Comparison of ENCODE assay signal across 10 mouse cellular contexts in the genomic region with DNA sequence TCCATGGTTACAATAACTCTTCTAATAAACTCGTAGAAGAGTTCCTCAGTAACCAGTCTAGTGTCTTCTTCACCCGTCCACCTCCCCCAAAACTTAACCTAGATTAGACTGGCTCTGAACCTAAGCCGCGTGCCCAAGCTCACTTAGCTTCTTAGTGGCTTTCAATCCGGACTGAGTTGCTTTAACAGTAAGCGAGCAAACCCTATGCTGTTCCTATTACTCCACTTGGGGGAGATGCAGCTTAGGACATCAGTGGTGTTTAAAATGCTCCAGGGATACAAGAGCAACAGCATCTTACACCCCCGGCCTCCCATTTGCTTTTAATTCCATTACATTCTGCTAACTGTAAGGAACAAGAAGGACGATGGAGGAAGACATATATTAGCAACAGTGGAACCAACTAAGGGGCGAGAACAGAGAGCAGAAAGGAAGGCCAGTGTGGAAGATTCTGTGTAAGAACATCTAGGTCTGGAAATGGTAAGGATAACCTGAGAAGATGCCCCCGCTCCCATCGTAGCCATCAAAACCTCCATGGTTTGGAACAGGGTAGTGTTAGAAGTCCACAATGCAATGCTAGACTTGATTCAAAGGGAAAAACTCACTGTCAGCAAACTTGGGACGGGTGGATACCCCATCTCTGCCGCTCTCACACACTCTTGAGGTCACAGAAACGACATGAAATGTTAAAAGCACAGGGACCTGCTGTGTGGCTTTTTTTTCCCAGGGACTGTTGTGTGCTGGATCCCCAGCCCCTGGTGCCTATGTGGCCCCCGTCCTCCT.
A peak's percentile ranks its signal among the peaks of the same experiment; 100 is the strongest.
DNase-seq lines count a peak whose midpoint lies in the region; ATAC-seq and TF ChIP-seq lines count a peak whose summit lies in the region.
"Had no signal": no experiment of that assay in that cellular context is flagged by ENCODE, and none has a peak within 500 bp of the region (broad histone marks: within the 10 kb centered on the region; RNA-seq: fewer than 3 reads in every experiment).

No protein-coding gene starts in this region.

- H3K9me3 ChIP-seq in intestine, embryonic 14.5 days (ENCODE audit: control insufficient read depth, low read length), result no peaks in the 10 kb centered on the region
- H3K9me3 ChIP-seq in intestine, embryonic 15.5 days, result no peaks in the 10 kb centered on the region
- no peaks in the 10 kb centered on the region for H3K9me3 ChIP-seq in midbrain, embryonic 14.5 days (ENCODE audit: control insufficient read depth, low read length)
- H3K9me3 ChIP-seq in midbrain, embryonic 11.5 days (ENCODE audit: control insufficient read depth, low read length), result no peaks in the 10 kb centered on the region
- no peaks in the 10 kb centered on the region for H3K9me3 ChIP-seq in liver, postnatal 0 days (ENCODE audit: low read length)

- 75% methylated on average over 15 of the region's 15 CpGs for WGBS in intestine, embryonic 14.5 days
- 74% methylated on average over 15 of the region's 15 CpGs for WGBS in intestine, embryonic 15.5 days
- WGBS in midbrain, embryonic 14.5 days, result 80% methylated on average over 15 of the region's 15 CpGs
- WGBS in midbrain, embryonic 11.5 days, result 80% methylated on average over 15 of the region's 15 CpGs
- WGBS in liver, postnatal 0 days (ENCODE audit: insufficient replicate concordance), result 68% methylated on average over 15 of the region's 15 CpGs

- H3K4me1 ChIP-seq in intestine, embryonic 14.5 days (replicated peaks; ENCODE audit: control insufficient read depth, insufficient read depth, low read length), result peaks cover 11% of the 10 kb centered on the region
- peaks cover 21% of the 10 kb centered on the region for H3K4me1 ChIP-seq in intestine, embryonic 15.5 days (replicated peaks)
- no peaks in the 10 kb centered on the region for H3K4me1 ChIP-seq in midbrain, embryonic 14.5 days (ENCODE audit: control insufficient read depth, insufficient read depth, low read length)
- H3K4me1 ChIP-seq in midbrain, embryonic 11.5 days (ENCODE audit: control insufficient read depth, insufficient read depth, low read length), result no peaks in the 10 kb centered on the region
- no peaks in the 10 kb centered on the region; the same call in 1 of the 2 replicates for H3K4me1 ChIP-seq in liver, postnatal 0 days (ENCODE audit: insufficient read depth)

- no peaks in the 10 kb centered on the region for H3K36me3 ChIP-seq in intestine, embryonic 14.5 days (ENCODE audit: control insufficient read depth, insufficient read depth, low read length)
- no peaks in the 10 kb centered on the region for H3K36me3 ChIP-seq in intestine, embryonic 15.5 days
- H3K36me3 ChIP-seq in midbrain, embryonic 14.5 days (ENCODE audit: control insufficient read depth, insufficient read depth, low read length), result no peaks in the 10 kb centered on the region
- H3K36me3 ChIP-seq in midbrain, embryonic 11.5 days (ENCODE audit: control insufficient read depth, insufficient read depth, low read length), result no peaks in the 10 kb centered on the region
- H3K36me3 ChIP-seq in liver, postnatal 0 days (replicated peaks; ENCODE audit: insufficient read depth, low read length), result no peaks in the 10 kb centered on the region

- TF ChIP-seq CTCF in liver, postnatal 0 days (IDR thresholded peaks at IDR 0.05; ENCODE audit: low read depth), result peak; percentile 55

- H3K4me2 ChIP-seq in intestine, embryonic 14.5 days (ENCODE audit: low read length), result no peak overlapping the region
- H3K4me2 ChIP-seq in intestine, embryonic 15.5 days (replicated peaks), result no peak overlapping the region
- no peak overlapping the region for H3K4me2 ChIP-seq in midbrain, embryonic 14.5 days (ENCODE audit: low read length)
- no peak overlapping the region for H3K4me2 ChIP-seq in midbrain, embryonic 11.5 days
- no peak overlapping the region for H3K4me2 ChIP-seq in liver, postnatal 0 days (ENCODE audit: low read depth, low read length)
- H3K4me2 ChIP-seq: heart, embryonic 11.5 days had no signal

- peak; percentile 36 for DNase-seq in embryo, embryonic 10 days (ENCODE audit: low spot score)
- DNase-seq in embryo, embryonic 9.5 days (ENCODE audit: extremely low spot score), result no peak
- peak; percentile 52 for DNase-seq in intestine, embryonic 14.5 days (ENCODE audit: low spot score)
- DNase-seq in midbrain, embryonic 14.5 days, result peak; percentile 68
- DNase-seq in midbrain, embryonic 11.5 days (ENCODE audit: low spot score, missing footprints), result no peak
- no peak for DNase-seq in liver, postnatal 0 days
- DNase-seq: cerebellum, adult 11-12 months had no signal

- TF ChIP-seq EP300 in liver, postnatal 0 days (IDR thresholded peaks at IDR 0.05; ENCODE audit: low read depth), result no peak

- ATAC-seq in intestine, embryonic 14.5 days (replicated peaks; ENCODE audit: low FRiP score, low TSS enrichment, low read depth), result no peak
- ATAC-seq in intestine, embryonic 15.5 days, result no peak
- ATAC-seq in midbrain, embryonic 14.5 days (ENCODE audit: low FRiP score, low TSS enrichment), result no peak
- no peak for ATAC-seq in midbrain, embryonic 11.5 days (ENCODE audit: low FRiP score)
- no peak for ATAC-seq in liver, postnatal 0 days
- ATAC-seq in megakaryocyte progenitor cell, adult 5-6 weeks (replicated peaks; ENCODE audit: poor library complexity), result no peak

- no peak overlapping the region for H3K4me3 ChIP-seq in intestine, embryonic 14.5 days (ENCODE audit: low read depth, low read length)
- no peak overlapping the region for H3K4me3 ChIP-seq in intestine, embryonic 15.5 days (replicated peaks)
- H3K4me3 ChIP-seq in midbrain, embryonic 14.5 days (replicated peaks; ENCODE audit: low read depth, low read length), result no peak overlapping the region
- no peak overlapping the region for H3K4me3 ChIP-seq in midbrain, embryonic 11.5 days (ENCODE audit: low read depth, low read length)
- no peak overlapping the region for H3K4me3 ChIP-seq in liver, postnatal 0 days (ENCODE audit: low read depth, low read length)

- no peaks in the 10 kb centered on the region for H3K27me3 ChIP-seq in intestine, embryonic 14.5 days (replicated peaks; ENCODE audit: control insufficient read depth, insufficient read depth, low read length)
- no peaks in the 10 kb centered on the region for H3K27me3 ChIP-seq in intestine, embryonic 15.5 days (replicated peaks)
- no peaks in the 10 kb centered on the region for H3K27me3 ChIP-seq in midbrain, embryonic 14.5 days (ENCODE audit: control insufficient read depth, insufficient read depth, low read length)
- no peaks in the 10 kb centered on the region for H3K27me3 ChIP-seq in midbrain, embryonic 11.5 days (ENCODE audit: control insufficient read depth, insufficient read depth, low read length)
- no peaks in the 10 kb centered on the region for H3K27me3 ChIP-seq in liver, postnatal 0 days (ENCODE audit: insufficient read depth, low read length)

- no peak overlapping the region for H3K27ac ChIP-seq in intestine, embryonic 14.5 days (ENCODE audit: low read depth)
- no peak overlapping the region for H3K27ac ChIP-seq in intestine, embryonic 15.5 days
- no peak overlapping the region for H3K27ac ChIP-seq in midbrain, embryonic 14.5 days (replicated peaks; ENCODE audit: low read depth, low read length)
- no peak overlapping the region for H3K27ac ChIP-seq in midbrain, embryonic 11.5 days (ENCODE audit: low read depth, low read length)
- peak overlapping the region; percentile 55; the same call in 1 of the 2 replicates for H3K27ac ChIP-seq in liver, postnatal 0 days (ENCODE audit: low read depth)

- no peak overlapping the region for H3K9ac ChIP-seq in intestine, embryonic 14.5 days (ENCODE audit: low read length)
- no peak overlapping the region for H3K9ac ChIP-seq in intestine, embryonic 15.5 days
- H3K9ac ChIP-seq in midbrain, embryonic 14.5 days (replicated peaks; ENCODE audit: low read length), result no peak overlapping the region
- no peak overlapping the region for H3K9ac ChIP-seq in midbrain, embryonic 11.5 days (ENCODE audit: low read length)
- no peak overlapping the region for H3K9ac ChIP-seq in liver, postnatal 0 days (replicated peaks)

Comparison
In these comparisons a context has a peak if more than half of its experiments do, and no peak if none do; other contexts are left out.
1. DNase-seq: peak in embryo, embryonic 10 days (single experiment), intestine, embryonic 14.5 days (single experiment) and midbrain, embryonic 14.5 days (single experiment); none in embryo, embryonic 9.5 days (single experiment), midbrain, embryonic 11.5 days (single experiment) and liver, postnatal 0 days (single experiment).